7 mouse cellular contexts compared by ENCODE assay signal in genomic region chr2:26483230-26483869, GRCm38 (mm10). TPM values are rescaled to one million over a fixed set of nuclear protein-coding genes. Genes with fewer than 3 reads are reported as not detected.
DNase-seq lines count a peak whose midpoint lies in the region; ATAC-seq and TF ChIP-seq lines count a peak whose summit lies in the region.

No protein-coding gene starts in this region.

- H3K36me3 ChIP-seq in CH12.LX (replicated peaks in 1 of 2; ENCODE audit: control insufficient read depth in 1 of 2, insufficient read depth in 1 of 2, low read length in 1 of 2) = peaks cover 44 to 50% of the 10 kb centered on the region in 2 experiments
- no peaks in the 10 kb centered on the region for H3K36me3 ChIP-seq in midbrain, embryonic 16.5 days (ENCODE audit: control insufficient read depth, insufficient read depth, low read length)

- H3K4me2 ChIP-seq in CH12.LX (ENCODE audit: insufficient read depth, low read depth, poor library complexity, severe bottlenecking) = peak overlapping the region; percentile 83
- no peak overlapping the region for H3K4me2 ChIP-seq in midbrain, embryonic 16.5 days (ENCODE audit: low read length)

- 4% methylated on average over 13 of the region's 13 CpGs for WGBS in bone marrow, adult 2 months
- 58% methylated on average over 13 of the region's 13 CpGs for WGBS in midbrain, embryonic 16.5 days

- H3K79me2 ChIP-seq in CH12.LX (replicated peaks; ENCODE audit: control insufficient read depth, extremely low read depth, insufficient read depth, poor library complexity, severe bottlenecking) = peaks cover 5% of the 10 kb centered on the region

- no peaks in the 10 kb centered on the region for H3K27me3 ChIP-seq in CH12.LX (replicated peaks)
- H3K27me3 ChIP-seq in midbrain, embryonic 16.5 days (ENCODE audit: control insufficient read depth, insufficient read depth, low read depth, low read length) = no peaks in the 10 kb centered on the region

- peaks cover 4% of the 10 kb centered on the region for H3K9me3 ChIP-seq in CH12.LX (replicated peaks; ENCODE audit: low read length)
- H3K9me3 ChIP-seq in midbrain, embryonic 16.5 days (replicated peaks; ENCODE audit: control insufficient read depth, low read length, poor library complexity, severe bottlenecking) = no peaks in the 10 kb centered on the region

- peak overlapping the region; percentile 96 for H3K27ac ChIP-seq in CH12.LX (ENCODE audit: insufficient read depth, low read depth)
- H3K27ac ChIP-seq in bone marrow, adult 2 months (ENCODE audit: control insufficient read depth, insufficient read depth, low read depth, low read length, poor library complexity) = peak overlapping the region; percentile 93
- H3K27ac ChIP-seq in midbrain, embryonic 16.5 days (ENCODE audit: low read length) = peak overlapping the region; percentile 52; the same call in 1 of the 2 replicates

- dilution Hi-C loops in CH12.LX (cut with MboI; ENCODE audit: extremely low pct_ligation_motif_present, extremely low pct_unique_long_range_greater_than_20kb, low sequenced_read_pairs) = no loop called here

- no peak for TF ChIP-seq CTCF in CH12.LX (conservative IDR thresholded peaks at IDR 0.05 in 1 of 2, IDR thresholded peaks at IDR 0.05 in 1 of 2; ENCODE audit: low read depth in 2 of 2, low read length in 2 of 2)
- TF ChIP-seq CTCF in bone marrow, adult 2 months (IDR thresholded peaks at IDR 0.05; ENCODE audit: control insufficient read depth, insufficient read depth, low read length) = no peak

- no peak; the same call in 1 of the 2 replicates for TF ChIP-seq POLR2A in CH12.LX (IDR thresholded peaks at IDR 0.05; ENCODE audit: low read depth, low read length)
- 0 out of 2 replicates have a peak, but pooled peaks have one; percentile 33 for TF ChIP-seq POLR2A in bone marrow, adult 2 months (IDR thresholded peaks at IDR 0.05; ENCODE audit: borderline replicate concordance, control insufficient read depth, low read depth, low read length)

- peak overlapping the region; percentile 42; the same call in 1 of the 2 replicates for H3K9ac ChIP-seq in CH12.LX (ENCODE audit: insufficient read depth, low read depth)
- 0 out of 2 replicates have a peak overlapping the region, but pooled peaks have one; percentile 1 for H3K9ac ChIP-seq in midbrain, embryonic 16.5 days (ENCODE audit: low read depth, low read length)

- no peak; the same call in none of the 2 replicates for TF ChIP-seq RAD21 in CH12.LX (IDR thresholded peaks at IDR 0.05; ENCODE audit: low read depth, low read length)

- peak overlapping the region in 1 of 3 experiments; percentile 27 for H3K4me3 ChIP-seq in CH12.LX (replicated peaks in 1 of 3; ENCODE audit: low read depth in 2 of 3, low read length in 2 of 3, poor library complexity in 1 of 3)
- H3K4me3 ChIP-seq in bone marrow, adult 2 months (replicated peaks; ENCODE audit: control insufficient read depth, low read depth, low read length) = peak overlapping the region; percentile 40
- no peak overlapping the region for H3K4me3 ChIP-seq in midbrain, embryonic 16.5 days (ENCODE audit: low read depth, low read length)

- in situ Hi-C loops in CH12.LX (cut with MboI; ENCODE audit: low pct_ligation_motif_present, low pct_unique_long_range_greater_than_20kb, low sequenced_read_pairs) = no loop called here

- ATAC-seq in midbrain, embryonic 16.5 days = no peak

- H3K4me1 ChIP-seq in CH12.LX (ENCODE audit: control insufficient read depth in 1 of 2, insufficient read depth in 2 of 2) = peaks cover 64 to 79% of the 10 kb centered on the region in 2 experiments
- peaks cover 24% of the 10 kb centered on the region for H3K4me1 ChIP-seq in bone marrow, adult 2 months (ENCODE audit: control insufficient read depth, insufficient read depth, low read length)
- peaks cover 44% of the 10 kb centered on the region for H3K4me1 ChIP-seq in midbrain, embryonic 16.5 days (ENCODE audit: control insufficient read depth, insufficient read depth, low read length)

- DNase-seq in CH12.LX (ENCODE audit: extremely low read depth) = peak; percentile 96
- DNase-seq in induced T-regulatory cell, adult 2 months (ENCODE audit: low read depth) = peak; percentile 74
- no peak for DNase-seq in urinary bladder, adult 2 months (ENCODE audit: low spot score)
- DNase-seq in testis, postnatal 10 days (ENCODE audit: low spot score) = no peak
- no peak for DNase-seq in gastrocnemius, postnatal 4 days (ENCODE audit: low spot score in 2 of 2)

- TF ChIP-seq EP300 in CH12.LX (IDR thresholded peaks at IDR 0.05; ENCODE audit: low read length) = peak; percentile 86

TF ChIP-seq in CH12.LX, 34 proteins besides CTCF, POLR2A, EP300 and RAD21 (continues in another document):
- TF ChIP-seq ZMIZ1 (IDR thresholded peaks at IDR 0.05; ENCODE audit: low read depth, low read length) (peak; percentile 65; the same call in 1 of the 2 replicates), ELF1 (IDR thresholded peaks at IDR 0.05; ENCODE audit: low read depth, low read length) (peak; percentile 56), MAFK (IDR thresholded peaks at IDR 0.05; ENCODE audit: insufficient replicate concordance, low read length) (peak; percentile 78), BHLHE40 (IDR thresholded peaks at IDR 0.05; ENCODE audit: low read depth, low read length) (peak; percentile 99), JUN (IDR thresholded peaks at IDR 0.05; ENCODE audit: insufficient read depth, low read depth, low read length) (0 out of 2 replicates have a peak, but pooled peaks have one; percentile 39), JUND (conservative IDR thresholded peaks at IDR 0.05; ENCODE audit: low read depth, low read length) (no peak), TBP (conservative IDR thresholded peaks at IDR 0.05; ENCODE audit: low read depth, low read length) (0 out of 2 replicates have a peak, but pooled peaks have one; percentile 4), USF1 (IDR thresholded peaks at IDR 0.05; ENCODE audit: low read depth, low read length) (peak; percentile 43), ZNF384 (IDR thresholded peaks at IDR 0.05; ENCODE audit: low read depth, low read length) (no peak), MAX (IDR thresholded peaks at IDR 0.05; ENCODE audit: low read length) (peak; percentile 88), RCOR1 (conservative IDR thresholded peaks at IDR 0.05; ENCODE audit: low read depth, low read length) (peak; percentile 87), SIN3A (IDR thresholded peaks at IDR 0.05; ENCODE audit: low read length) (peak; percentile 84; the same call in 1 of the 2 replicates), KAT2A (IDR thresholded peaks at IDR 0.05; ENCODE audit: insufficient replicate concordance, low read length) (0 out of 2 replicates have a peak, but pooled peaks have one; percentile 57), GABPA (IDR thresholded peaks at IDR 0.05; ENCODE audit: insufficient replicate concordance, low read depth, low read length) (no peak), SMC3 (IDR thresholded peaks at IDR 0.05; ENCODE audit: low read depth, low read length) (peak; percentile 16), IRF4 (IDR thresholded peaks at IDR 0.05; ENCODE audit: low read depth, low read length) (peak; percentile 73), ETS1 (conservative IDR thresholded peaks at IDR 0.05; ENCODE audit: low read depth, low read length) (peak; percentile 97), MYC (IDR thresholded peaks at IDR 0.05; ENCODE audit: low read depth, low read length) (peak; percentile 92), TCF12 (IDR thresholded peaks at IDR 0.05; ENCODE audit: low read depth, low read length) (peak; percentile 90), PAX5 (IDR thresholded peaks at IDR 0.05; ENCODE audit: low read length) (no peak), CHD1 (IDR thresholded peaks at IDR 0.05; ENCODE audit: low read depth, low read length) (peak; percentile 59; the same call in 1 of the 2 replicates), NRF1 (IDR thresholded peaks at IDR 0.05; ENCODE audit: low read depth, low read length) (0 out of 2 replicates have a peak, but pooled peaks have one; percentile 27), POLR2AphosphoS2 (IDR thresholded peaks at IDR 0.05; ENCODE audit: low read depth, low read length) (0 out of 2 replicates have a peak, but pooled peaks have one; percentile 68), CHD2 (IDR thresholded peaks at IDR 0.05; ENCODE audit: low read length) (peak; percentile 60), MAZ (IDR thresholded peaks at IDR 0.05; ENCODE audit: low read depth, low read length) (peak; percentile 87), MXI1 (IDR thresholded peaks at IDR 0.05; ENCODE audit: low read depth, low read length) (peak; percentile 91), USF2 (conservative IDR thresholded peaks at IDR 0.05; ENCODE audit: low read depth, low read length) (no peak), NELFE (IDR thresholded peaks at IDR 0.05; ENCODE audit: low read depth, low read length) (peak; percentile 29; the same call in 1 of the 2 replicates), UBTF (IDR thresholded peaks at IDR 0.05; ENCODE audit: low read depth, low read length) (no peak), HCFC1 (IDR thresholded peaks at IDR 0.05; ENCODE audit: low read depth, low read length) (peak; percentile 50; the same call in 1 of the 2 replicates), ZC3H11A (IDR thresholded peaks at IDR 0.05; ENCODE audit: low read depth, low read length) (no peak), ZKSCAN1 (IDR thresholded peaks at IDR 0.05; ENCODE audit: borderline replicate concordance, low read depth, low read length) (no peak), MEF2A (IDR thresholded peaks at IDR 0.05; ENCODE audit: borderline replicate concordance, low read depth, low read length) (peak; percentile 88)

RNA-seq across cellular contexts. Expression of gene Notch1, which starts 33.1 kb away (rescaled TPM):
- 11.4 and 13.1 TPM in 2 replicates for total RNA-seq in CH12.LX (2012; rRNA removed)
- 0.86 and 0.98 TPM in 2 replicates for total RNA-seq in CH12.LX (2014; rRNA removed)
- 2.7 and 3.8 TPM in 2 replicates for polyA plus RNA-seq in CH12.LX (2012; ENCODE audit: insufficient read length, low read depth)
- polyA plus RNA-seq in bone marrow, adult 2 months (2011; ENCODE audit: insufficient read depth, insufficient read length, low replicate concordance, missing spikeins) = 21.8 and 36.9 TPM in 2 replicates
- polyA plus RNA-seq in midbrain, embryonic 16.5 days (2015; fragmentation: Nextera tagmentation; extraction: Ambion mirVana) = 10.7 and 11.4 TPM in 2 replicates
- 21.4 and 33.4 TPM in 2 replicates for polyA plus RNA-seq in urinary bladder, adult 2 months (2012; rRNA removed)
- total RNA-seq in gastrocnemius, postnatal 4 days (2021) = 10 to 100 TPM; 48.4 to 52.9 TPM

RNA-seq across cellular contexts. Expression of gene Sec16a, which starts 38.3 kb away (rescaled TPM):
- total RNA-seq in CH12.LX (2012; rRNA removed) (31.8 and 36.3 TPM in 2 replicates), CH12.LX (2014; rRNA removed) (22.5 and 22.8 TPM in 2 replicates)
- polyA plus RNA-seq in CH12.LX (2012; ENCODE audit: insufficient read length, low read depth) = 28.6 and 38.9 TPM in 2 replicates
- 5.8 and 30.1 TPM in 2 replicates for polyA plus RNA-seq in bone marrow, adult 2 months (2011; ENCODE audit: insufficient read depth, insufficient read length, low replicate concordance, missing spikeins)
- polyA plus RNA-seq in midbrain, embryonic 16.5 days (2015; fragmentation: Nextera tagmentation; extraction: Ambion mirVana) = 18.7 and 20.4 TPM in 2 replicates
- polyA plus RNA-seq in urinary bladder, adult 2 months (2012; rRNA removed) = 41.7 and 46.3 TPM in 2 replicates
- total RNA-seq in gastrocnemius, postnatal 4 days (2021) = 10 to 100 TPM; 40.9 to 45.4 TPM

Comparison
In these comparisons a context has a peak if more than half of its experiments do, and no peak if none do; other contexts are left out.
1. DNase-seq: peak in CH12.LX (single experiment) and induced T-regulatory cell, adult 2 months (single experiment); none in urinary bladder, adult 2 months (single experiment), testis, postnatal 10 days (single experiment) and gastrocnemius, postnatal 4 days (0 of 2).
2. Peak in every context shown above with its lines, with median percentiles within 50 percentile points of each other: H3K27ac ChIP-seq.